Mouse (Mus musculus) ES-Bruce4 (cell line): ENCODE data around the gene Dcst2. TPM values are rescaled to one million over a fixed set of nuclear protein-coding genes. Genes with fewer than 3 reads are reported as not detected.

Source experiments
- H3K27ac ChIP-seq: 2 replicates; pipeline ENCODE4 v1.5.1; 2012; ENCODE audit warnings: low read length, inconsistent platforms; ENCODE audit not compliant: insufficient read depth
- H3K27me3 ChIP-seq: 2 replicates; pipeline ENCODE4 v1.6.1; 2012; ENCODE audit warnings: mild to moderate bottlenecking, low read length, inconsistent platforms; ENCODE audit not compliant: control insufficient read depth, poor library complexity, insufficient read depth, severe bottlenecking
- H3K36me3 ChIP-seq: 2 replicates; pipeline ENCODE4 v1.6.1; 2012; ENCODE audit warnings: inconsistent platforms, mild to moderate bottlenecking, low read length, moderate library complexity; ENCODE audit not compliant: control insufficient read depth, poor library complexity, insufficient read depth, severe bottlenecking
- H3K4me1 ChIP-seq: one replicate; pipeline ENCODE4 v1.8.1; 2011; ENCODE audit warnings: low read length; ENCODE audit not compliant: control insufficient read depth, insufficient read depth
- H3K4me3 ChIP-seq: 2 replicates; pipeline ENCODE4 v1.5.1; 2011; ENCODE audit warnings: low read depth, mild to moderate bottlenecking, low read length
- H3K9ac ChIP-seq: 2 replicates; pipeline ENCODE4 v1.6.1; 2012; ENCODE audit warnings: low read depth, mild to moderate bottlenecking, inconsistent platforms; ENCODE audit not compliant: poor library complexity, severe bottlenecking
- H3K9me3 ChIP-seq: replicated peaks from 2 replicates; pipeline ENCODE4 v1.6.1; 2012; ENCODE audit warnings: mild to moderate bottlenecking, low read length, inconsistent platforms; ENCODE audit not compliant: control insufficient read depth, poor library complexity, insufficient read depth, severe bottlenecking
- CTCF ChIP-seq: IDR thresholded peaks from one replicate; pipeline ENCODE4 v1.8.1; 2011; ENCODE audit warnings: low read depth, low read length
- EP300 ChIP-seq: IDR thresholded peaks from 2 replicates; pipeline ENCODE4 v1.6.1; 2011; ENCODE audit warnings: low read depth, low read length; ENCODE audit not compliant: insufficient read depth
- POLR2A ChIP-seq: IDR thresholded peaks from one replicate; pipeline ENCODE4 v1.8.1; 2011; ENCODE audit warnings: low read length; ENCODE audit not compliant: insufficient read depth
- polyA plus RNA-seq: library from polyadenylated mRNA; stranded (reverse); fragments of >200 nt; gene quantifications from 2 replicates; pipeline ENCODE4 v1.2.4, GENCODE M21; 2011; ENCODE audit warnings: low read depth; ENCODE audit not compliant: missing spikeins, insufficient read depth, insufficient read length

Gene Dcst2
- polyA plus RNA-seq: 0.25 and 0.29 TPM in 2 replicates

- no peak within 1 kb of the TSS for H3K27ac ChIP-seq
- no peak within 1 kb of the TSS for H3K9ac ChIP-seq
- no peak within 1 kb of the TSS for H3K4me3 ChIP-seq
- H3K36me3 ChIP-seq: no peaks in the 10 kb centered on the region
- no peak for TF ChIP-seq CTCF
- TF ChIP-seq EP300: no peak
- H3K27me3 ChIP-seq: no peaks in the 10 kb centered on the region
- H3K4me1 ChIP-seq: no peaks in the 10 kb centered on the region
- H3K9me3 ChIP-seq: no peaks in the 10 kb centered on the region
Observed at GRCm38 (mm10) chr3:89361675-89362074, at the start of gene Dcst2. Gene Dcst2 (plus strand): TSS chr3:89361975.

GRCm38 (mm10) chr3:89314340-89314739 lies 47.4 kb upstream of the Dcst2 start:
- no peaks in the 10 kb centered on the region for H3K4me1 ChIP-seq
- TF ChIP-seq CTCF: no peak
- no peak for TF ChIP-seq EP300
- no peaks in the 10 kb centered on the region for H3K9me3 ChIP-seq
- no peaks in the 10 kb centered on the region; the same call in none of the 2 replicates for H3K27me3 ChIP-seq
- H3K27ac ChIP-seq: 0 out of 2 replicates have a peak overlapping the region, but pooled peaks have one; percentile 42
- H3K36me3 ChIP-seq: no peaks in the 10 kb centered on the region
- no peak overlapping the region for H3K4me3 ChIP-seq
- H3K9ac ChIP-seq: 0 out of 2 replicates have a peak overlapping the region, but pooled peaks have one; percentile 53

GRCm38 (mm10) chr3:89314791-89315190 lies 47.0 kb upstream of the Dcst2 start:
- H3K9me3 ChIP-seq: no peaks in the 10 kb centered on the region
- H3K4me3 ChIP-seq: peak overlapping the region; percentile 71
- H3K9ac ChIP-seq: peak overlapping the region; percentile 53; the same call in 1 of the 2 replicates
- TF ChIP-seq CTCF (no peak), POLR2A (no peak), EP300 (no peak)
- no peak overlapping the region for H3K27ac ChIP-seq
- no peaks in the 10 kb centered on the region for H3K36me3 ChIP-seq
- H3K27me3 ChIP-seq: peaks cover 4% of the 10 kb centered on the region
- H3K4me1 ChIP-seq: no peaks in the 10 kb centered on the region

GRCm38 (mm10) chr3:89315195-89315929 lies 46.4 kb upstream of the Dcst2 start:
- Histone ChIP-seq H3K4me3 (peak overlapping the region; percentile 71), H3K27ac (no peak overlapping the region), H3K36me3 (no peaks in the 10 kb centered on the region), H3K4me1 (no peaks in the 10 kb centered on the region), H3K9ac (peak overlapping the region; percentile 53), H3K27me3 (peaks cover 7% of the 10 kb centered on the region), H3K9me3 (no peaks in the 10 kb centered on the region)
- no peak for TF ChIP-seq EP300
- TF ChIP-seq POLR2A: no peak
- no peak for TF ChIP-seq CTCF

- Histone ChIP-seq H3K4me1 (no peaks in the 10 kb centered on the region), H3K9me3 (no peaks in the 10 kb centered on the region), H3K27ac (no peak overlapping the region), H3K9ac (peak overlapping the region; percentile 53; the same call in 1 of the 2 replicates), H3K4me3 (peak overlapping the region; percentile 24), H3K27me3 (peaks cover 10% of the 10 kb centered on the region), H3K36me3 (no peaks in the 10 kb centered on the region)
- TF ChIP-seq EP300: no peak
- no peak for TF ChIP-seq CTCF
- no peak for TF ChIP-seq POLR2A
Observed at GRCm38 (mm10) chr3:89315930-89316831, 45.6 kb upstream of the Dcst2 start.

GRCm38 (mm10) chr3:89316833-89317232 lies 44.9 kb upstream of the Dcst2 start:
- TF ChIP-seq CTCF (no peak), POLR2A (no peak), EP300 (no peak)
- H3K4me3 ChIP-seq: no peak overlapping the region
- no peak overlapping the region for H3K9ac ChIP-seq
- H3K9me3 ChIP-seq: no peaks in the 10 kb centered on the region
- H3K27me3 ChIP-seq: peaks cover 15% of the 10 kb centered on the region
- no peaks in the 10 kb centered on the region for H3K4me1 ChIP-seq
- no peak overlapping the region for H3K27ac ChIP-seq
- no peaks in the 10 kb centered on the region for H3K36me3 ChIP-seq
